Mouse (Mus musculus) left cerebral cortex, adult 11 months (tissue): ENCODE data around the gene Olfr462.

ENCODE experiments used
- DNase-seq: peaks from one replicate; pipeline ENCODE4 v3.0.0; 2022; ENCODE audit warnings: low spot score

The Olfr462 gene

DNA sequence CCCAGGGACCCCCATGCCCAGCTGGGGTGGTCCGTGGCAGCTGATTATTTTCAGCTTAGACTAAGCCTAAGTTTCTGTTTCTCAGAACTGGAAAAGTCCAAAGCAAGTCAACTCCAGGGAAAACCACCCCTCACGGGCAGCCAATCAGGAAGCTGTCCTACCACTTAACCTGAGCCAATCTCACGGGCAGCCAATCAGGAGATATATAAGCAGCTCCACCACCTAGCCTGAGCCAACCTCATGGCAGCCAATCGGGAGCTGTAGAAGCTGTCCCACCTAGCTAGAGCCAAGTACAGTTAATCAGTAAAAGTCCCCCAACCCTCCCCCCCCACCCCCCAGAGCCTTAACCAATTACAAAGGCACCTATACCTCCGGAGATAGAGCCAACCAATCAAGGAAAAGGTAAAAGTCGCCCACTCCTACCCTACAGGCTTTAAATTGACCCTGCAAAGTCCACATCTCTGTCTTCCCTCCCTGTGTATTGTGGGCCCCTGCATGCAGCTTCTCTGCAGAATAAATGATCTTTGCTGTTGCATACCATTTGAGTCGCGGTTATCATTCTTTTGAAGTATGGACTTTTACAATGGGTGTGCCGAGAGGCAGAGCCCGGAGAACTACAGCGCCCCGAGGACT, 45.0 kb downstream of the Olfr462 start:
- DNase-seq, result no peak

DNA sequence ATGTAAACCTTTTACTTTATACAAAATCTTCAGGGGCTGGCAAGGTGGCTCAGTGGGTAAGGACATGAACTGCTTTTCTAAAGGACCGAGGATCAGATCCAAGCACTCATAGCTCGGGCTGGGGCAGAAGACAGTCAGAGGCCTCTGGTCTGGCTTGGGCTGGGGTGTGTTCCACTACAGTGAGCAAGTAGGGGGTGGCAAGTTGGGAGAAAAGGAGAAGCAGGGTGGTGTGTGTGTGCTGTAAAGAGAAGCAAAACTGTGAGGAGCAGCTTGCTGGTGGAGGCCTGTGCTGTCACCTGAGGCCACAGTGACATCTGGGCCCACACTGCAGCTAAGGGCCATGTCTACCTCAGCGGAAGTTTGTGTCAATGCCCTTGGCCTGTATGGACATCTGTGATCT, 50.6 kb downstream of the Olfr462 start:
- no peak for DNase-seq

DNA sequence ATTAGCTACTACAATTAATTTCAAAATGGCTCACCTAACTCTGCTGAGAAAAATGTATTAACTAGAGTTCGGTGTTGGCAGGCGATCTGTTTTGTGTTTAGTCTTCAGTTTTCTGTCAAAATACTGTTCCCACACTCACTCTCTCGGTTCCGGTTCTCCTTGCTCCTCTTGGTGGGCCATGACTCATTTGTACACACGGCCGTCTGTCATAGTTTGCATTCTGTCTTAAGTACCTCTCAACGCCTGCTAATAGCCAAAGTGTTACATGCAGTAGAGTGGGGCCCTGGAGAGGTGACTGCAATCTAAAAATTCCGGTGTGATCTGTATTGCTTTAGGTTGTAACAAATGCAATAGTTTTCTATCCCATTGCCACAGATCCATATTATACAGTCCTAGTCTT, 51.4 kb downstream of the Olfr462 start:
- no peak for DNase-seq
